Mouse (Mus musculus) kidney, adult 2 months (tissue): ENCODE measurements around the gene Samsn1.

Source experiments
- CTCF ChIP-seq: fragments of 200-500 bp; conservative IDR thresholded peaks from 2 replicates; pipeline ENCODE4 v1.5.1; 2011; ENCODE audit warnings: low read depth, mild to moderate bottlenecking, control low read depth, low read length, moderate library complexity, mixed read lengths; ENCODE audit not compliant: insufficient read depth, insufficient read length
- POLR2A ChIP-seq: fragments of 200-500 bp; IDR thresholded peaks from one replicate; pipeline ENCODE4 v1.6.1; 2011; ENCODE audit warnings: low read depth, low read length, control low read depth

DNA sequence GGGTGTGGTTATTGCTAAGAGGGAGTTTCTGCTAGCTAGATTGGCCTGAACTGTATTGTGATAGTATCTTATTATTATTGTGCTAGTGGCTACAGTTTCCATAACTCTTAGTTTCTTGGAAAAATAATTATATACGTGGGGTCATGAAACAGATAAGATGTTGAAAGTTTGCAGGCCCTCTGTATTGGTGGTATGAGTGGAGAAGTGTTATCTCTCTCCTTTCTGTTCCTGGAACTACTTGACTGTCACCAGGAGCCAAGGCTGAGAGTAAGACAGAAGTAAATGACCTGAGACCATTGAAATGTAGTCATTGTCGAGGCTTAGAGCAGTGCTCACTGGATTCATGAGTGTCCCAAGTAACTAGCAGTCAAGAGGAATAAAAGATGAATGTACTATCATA is 169.6 kb downstream of the Samsn1 start:
- TF ChIP-seq POLR2A = no peak
- no peak for TF ChIP-seq CTCF
